8 mouse cellular contexts compared by ENCODE assay signal in genomic region chr19:34441979-34442378, GRCm38 (mm10). TPM values are rescaled to one million over a fixed set of nuclear protein-coding genes. Genes with fewer than 3 reads are reported as not detected.
DNase-seq lines count a peak whose midpoint lies in the region; ATAC-seq and TF ChIP-seq lines count a peak whose summit lies in the region.

No protein-coding gene starts in this region.

- no peak overlapping the region for H3K4me3 ChIP-seq in heart, adult 2 months
- H3K4me3 ChIP-seq in CH12.LX (replicated peaks in 1 of 3; ENCODE audit: low read depth in 2 of 3, low read length in 2 of 3, poor library complexity in 1 of 3) = no peak overlapping the region
- H3K4me3 ChIP-seq in lung, postnatal 0 days (ENCODE audit: low read depth, low read length) = no peak overlapping the region

- no peak for TF ChIP-seq EP300 in heart, adult 2 months (IDR thresholded peaks at IDR 0.05; ENCODE audit: insufficient read depth, low read depth, low read length)
- 0 out of 2 replicates have a peak, but pooled peaks have one; percentile 13 for TF ChIP-seq EP300 in CH12.LX (IDR thresholded peaks at IDR 0.05; ENCODE audit: low read length)
- 0 out of 2 replicates have a peak, but pooled peaks have one; percentile 11 for TF ChIP-seq EP300 in lung, postnatal 0 days (IDR thresholded peaks at IDR 0.05)

- peak; percentile 22 to 50 for DNase-seq in heart, adult 2 months
- no peak for DNase-seq in heart, adult 8-10 months (ENCODE audit: low spot score)
- DNase-seq in CH12.LX (ENCODE audit: extremely low read depth) = no peak
- DNase-seq in lung, postnatal 0 days (ENCODE audit: low spot score) = peak; percentile 69
- no peak for DNase-seq in ovary, postnatal 10 days (ENCODE audit: low spot score)
- no peak for DNase-seq in cerebellum, postnatal 36 days
- no peak for DNase-seq in retina, embryonic 14.5 days (ENCODE audit: low spot score)

- WGBS in heart, adult 2 months = 29% methylated on average over 2 of the region's 2 CpGs
- WGBS in lung, postnatal 0 days = 49% methylated on average over 2 of the region's 2 CpGs

- H3K9ac ChIP-seq in heart, adult 2 months (ENCODE audit: low read depth, low read length) = no peak overlapping the region
- H3K9ac ChIP-seq in CH12.LX (ENCODE audit: insufficient read depth, low read depth) = no peak overlapping the region
- no peak overlapping the region for H3K9ac ChIP-seq in lung, postnatal 0 days (replicated peaks; ENCODE audit: low read depth)

- dilution Hi-C loops in CH12.LX (cut with MboI; ENCODE audit: extremely low pct_ligation_motif_present, extremely low pct_unique_long_range_greater_than_20kb, low sequenced_read_pairs) = no loop called here

- no peaks in the 10 kb centered on the region for H3K9me3 ChIP-seq in CH12.LX (replicated peaks; ENCODE audit: low read length)
- H3K9me3 ChIP-seq in lung, postnatal 0 days (ENCODE audit: low read length) = no peaks in the 10 kb centered on the region

- TF ChIP-seq RAD21 in CH12.LX (IDR thresholded peaks at IDR 0.05; ENCODE audit: low read depth, low read length) = no peak

- peak; percentile 96 for ATAC-seq in granulocyte monocyte progenitor cell, adult 5-6 weeks (replicated peaks; ENCODE audit: poor library complexity, severe bottlenecking)
- ATAC-seq in lung, postnatal 0 days = peak; percentile 39; the same call in 1 of the 2 replicates

- H3K36me3 ChIP-seq in heart, adult 2 months (ENCODE audit: control insufficient read depth, insufficient read depth, low read length) = peaks cover 6% of the 10 kb centered on the region; the same call in 1 of the 2 replicates
- no peaks in the 10 kb centered on the region for H3K36me3 ChIP-seq in CH12.LX (replicated peaks in 1 of 2; ENCODE audit: control insufficient read depth in 1 of 2, insufficient read depth in 1 of 2, low read length in 1 of 2)
- H3K36me3 ChIP-seq in lung, postnatal 0 days (ENCODE audit: insufficient read depth, low read length) = no peaks in the 10 kb centered on the region

- H3K4me1 ChIP-seq in heart, adult 2 months (ENCODE audit: control insufficient read depth, insufficient read depth, low read length) = peaks cover 2% of the 10 kb centered on the region
- H3K4me1 ChIP-seq in CH12.LX (ENCODE audit: control insufficient read depth in 1 of 2, insufficient read depth in 2 of 2) = no peaks in the 10 kb centered on the region
- H3K4me1 ChIP-seq in lung, postnatal 0 days (ENCODE audit: insufficient read depth, low read depth, low read length) = no peaks in the 10 kb centered on the region; the same call in 1 of the 2 replicates

- H3K4me2 ChIP-seq in CH12.LX (ENCODE audit: insufficient read depth, low read depth, poor library complexity, severe bottlenecking) = peak overlapping the region; percentile 38; the same call in 1 of the 2 replicates
- H3K4me2 ChIP-seq in lung, postnatal 0 days (replicated peaks; ENCODE audit: low read depth, low read length) = no peak overlapping the region

- TF ChIP-seq POLR2A in heart, adult 2 months (IDR thresholded peaks at IDR 0.05; ENCODE audit: insufficient read depth, low read depth, low read length) = no peak
- no peak for TF ChIP-seq POLR2A in CH12.LX (IDR thresholded peaks at IDR 0.05; ENCODE audit: low read depth, low read length)

- H3K27ac ChIP-seq in heart, adult 2 months = peak overlapping the region; percentile 29; the same call in 1 of the 2 replicates
- H3K27ac ChIP-seq in CH12.LX (ENCODE audit: insufficient read depth, low read depth) = no peak overlapping the region
- no peak overlapping the region for H3K27ac ChIP-seq in lung, postnatal 0 days (ENCODE audit: low read length)

- in situ Hi-C loops in CH12.LX (cut with MboI; ENCODE audit: low pct_ligation_motif_present, low pct_unique_long_range_greater_than_20kb, low sequenced_read_pairs) = no loop called here

- intact Hi-C loops in heart, adult 2 months (cut with DNase I) = loop anchor here (5.0 kb wide), 1 partner anchor 50 kb away; no protein-coding TSS in a partner anchor

- H3K79me2 ChIP-seq in heart, adult 2 months (replicated peaks; ENCODE audit: control insufficient read depth, insufficient read depth, low read length) = no peaks in the 10 kb centered on the region
- no peaks in the 10 kb centered on the region for H3K79me2 ChIP-seq in CH12.LX (replicated peaks; ENCODE audit: control insufficient read depth, extremely low read depth, insufficient read depth, poor library complexity, severe bottlenecking)

- no peak for TF ChIP-seq CTCF in heart, adult 2 months (IDR thresholded peaks at IDR 0.05)
- no peak for TF ChIP-seq CTCF in CH12.LX (conservative IDR thresholded peaks at IDR 0.05 in 1 of 2, IDR thresholded peaks at IDR 0.05 in 1 of 2; ENCODE audit: low read depth in 2 of 2, low read length in 2 of 2)
- TF ChIP-seq CTCF in lung, postnatal 0 days (IDR thresholded peaks at IDR 0.05) = no peak

- no peaks in the 10 kb centered on the region for H3K27me3 ChIP-seq in heart, adult 2 months (ENCODE audit: control insufficient read depth, insufficient read depth, low read length)
- H3K27me3 ChIP-seq in CH12.LX (replicated peaks) = no peaks in the 10 kb centered on the region
- no peaks in the 10 kb centered on the region for H3K27me3 ChIP-seq in lung, postnatal 0 days (replicated peaks; ENCODE audit: insufficient read depth, low read length)

TF ChIP-seq in CH12.LX, 34 proteins besides CTCF, POLR2A, EP300 and RAD21:
- TF ChIP-seq ZMIZ1 (IDR thresholded peaks at IDR 0.05; ENCODE audit: low read depth, low read length) = no peak
- no peak for TF ChIP-seq CHD2 (IDR thresholded peaks at IDR 0.05; ENCODE audit: low read length)
- 0 out of 2 replicates have a peak, but pooled peaks have one; percentile 32 for TF ChIP-seq IRF4 (IDR thresholded peaks at IDR 0.05; ENCODE audit: low read depth, low read length)

RNA-seq across cellular contexts. Expression of gene Ch25h, which starts 33.0 kb away (rescaled TPM):
- under 1 TPM; 0.16 to 0.34 TPM for total RNA-seq in heart, adult 2 months (2021)
- polyA plus RNA-seq in heart, adult 2 months (2012; rRNA removed) = 2.4 and 3.2 TPM in 2 replicates
- under 1 TPM in 3 of 4 experiments, not detected in 1; 0.44 to 0.69 (median 0.44) TPM for total RNA-seq in heart, adult 8-10 months (2022)
- not detected in 2 replicates for total RNA-seq in CH12.LX (2012; rRNA removed)
- not detected in 2 replicates for total RNA-seq in CH12.LX (2014; rRNA removed)
- polyA plus RNA-seq in CH12.LX (2012; ENCODE audit: insufficient read length, low read depth) = not detected in 2 replicates
- not detected in 2 replicates for total RNA-seq in granulocyte monocyte progenitor cell, adult 5-6 weeks (2014; fragmentation: Nextera tagmentation)
- not detected in 2 replicates for total RNA-seq in granulocyte monocyte progenitor cell, adult 5-6 weeks (2017)
- polyA plus RNA-seq in lung, postnatal 0 days (2015; fragmentation: Nextera tagmentation; extraction: Ambion mirVana) = 1.2 and 1.7 TPM in 2 replicates

Comparison
In these comparisons a context has a peak if more than half of its experiments do, and no peak if none do; other contexts are left out.
1. DNase-seq: peak in heart, adult 2 months (2 of 2) and lung, postnatal 0 days (single experiment); none in heart, adult 8-10 months (single experiment), CH12.LX (single experiment), ovary, postnatal 10 days (single experiment), cerebellum, postnatal 36 days (0 of 2) and retina, embryonic 14.5 days (single experiment).